ENCODE assay signal across 8 mouse cellular contexts in the genomic region with DNA sequence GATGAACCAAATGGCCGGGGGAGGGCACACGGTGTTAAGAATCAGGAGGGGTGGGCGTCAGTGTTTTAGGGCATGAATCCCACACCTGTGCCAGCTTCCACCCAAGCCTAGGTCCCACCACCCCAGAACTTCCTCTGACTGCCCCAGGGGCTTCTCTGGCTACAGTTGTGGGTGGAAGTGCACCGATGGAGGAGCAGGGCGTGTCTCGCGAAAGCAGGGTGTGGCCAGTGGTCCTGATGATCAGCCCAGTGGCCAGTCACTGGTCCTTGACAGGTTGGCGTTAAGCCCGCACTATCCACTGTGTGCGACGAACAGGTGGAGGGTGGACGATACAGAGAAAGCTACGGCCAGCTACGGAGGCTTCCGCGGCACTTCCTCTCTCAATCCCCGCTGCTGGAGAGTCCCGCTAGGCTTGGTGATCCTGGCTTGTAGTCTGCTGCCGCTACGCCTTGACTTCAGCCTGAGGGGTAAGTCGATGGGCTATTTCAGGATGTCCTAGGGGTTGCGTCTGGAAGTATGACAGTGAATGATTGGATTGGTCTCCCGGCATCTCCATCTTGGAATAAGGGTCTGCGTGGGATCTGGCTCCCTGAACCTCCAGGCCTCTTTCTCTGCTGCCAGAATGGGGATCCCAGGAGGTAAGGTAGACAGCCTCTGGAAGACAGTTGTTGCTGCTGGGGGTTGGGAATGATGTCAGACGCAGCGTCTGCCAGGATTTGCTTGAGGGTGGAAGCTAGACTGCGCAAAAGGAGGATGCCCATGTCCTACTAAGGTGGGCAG. TPM values are rescaled to one million over a fixed set of nuclear protein-coding genes. Genes with fewer than 3 reads are reported as not detected.
DNase-seq lines count a peak whose midpoint lies in the region; ATAC-seq and TF ChIP-seq lines count a peak whose summit lies in the region.

No protein-coding gene starts in this region.

- no peak overlapping the region for H3K27ac ChIP-seq in kidney, embryonic 15.5 days
- H3K27ac ChIP-seq in liver, adult 2 months (replicated peaks; ENCODE audit: insufficient read depth, low read depth, low read length): peak overlapping the region; percentile 1; the same call in 1 of the 2 replicates
- peak overlapping the region; percentile 85 for H3K27ac ChIP-seq in midbrain, postnatal 0 days (ENCODE audit: low read depth, low read length)
- 0 out of 2 replicates have a peak overlapping the region, but pooled peaks have one; percentile 21 for H3K27ac ChIP-seq in stomach, embryonic 14.5 days (ENCODE audit: low read length)

- TF ChIP-seq POLR2A in liver, adult 2 months (IDR thresholded peaks at IDR 0.05; ENCODE audit: extremely low read depth, insufficient read depth, low read length): no peak

- H3K4me1 ChIP-seq in kidney, embryonic 15.5 days: peaks cover 12% of the 10 kb centered on the region
- no peaks in the 10 kb centered on the region for H3K4me1 ChIP-seq in liver, adult 2 months (ENCODE audit: control insufficient read depth, insufficient read depth, low read length)
- peaks cover 9% of the 10 kb centered on the region; the same call in 1 of the 2 replicates for H3K4me1 ChIP-seq in midbrain, postnatal 0 days (ENCODE audit: insufficient read depth, low read length)
- no peaks in the 10 kb centered on the region for H3K4me1 ChIP-seq in stomach, embryonic 14.5 days (ENCODE audit: control insufficient read depth, insufficient read depth, low read length)

- ATAC-seq in kidney, embryonic 15.5 days (replicated peaks; ENCODE audit: low FRiP score): peak; percentile 74
- ATAC-seq in midbrain, postnatal 0 days (ENCODE audit: low FRiP score): peak; percentile 72
- peak; percentile 57; the same call in 1 of the 2 replicates for ATAC-seq in stomach, embryonic 14.5 days (ENCODE audit: insufficient number of reproducible peaks, insufficient read depth, low FRiP score, low read depth)

- no peaks in the 10 kb centered on the region for H3K9me3 ChIP-seq in kidney, embryonic 15.5 days (replicated peaks)
- H3K9me3 ChIP-seq in midbrain, postnatal 0 days (ENCODE audit: low read length): no peaks in the 10 kb centered on the region
- H3K9me3 ChIP-seq in stomach, embryonic 14.5 days (ENCODE audit: control insufficient read depth, low read depth, low read length): no peaks in the 10 kb centered on the region

- no peaks in the 10 kb centered on the region for H3K79me2 ChIP-seq in liver, adult 2 months (ENCODE audit: control insufficient read depth, insufficient read depth, low read length)

- intact Hi-C loops in gastrocnemius, postnatal 36 days (cut with DNase I): loop anchor here (2.0 kb wide), 2 partner anchors 37 to 179 kb away; partner anchors contain the start of gene Cenpv

- H3K27me3 ChIP-seq in kidney, embryonic 15.5 days: peaks cover 11% of the 10 kb centered on the region; the same call in 1 of the 2 replicates
- H3K27me3 ChIP-seq in liver, adult 2 months (ENCODE audit: control insufficient read depth, insufficient read depth, low read length): no peaks in the 10 kb centered on the region
- no peaks in the 10 kb centered on the region for H3K27me3 ChIP-seq in midbrain, postnatal 0 days (ENCODE audit: insufficient read depth, low read length)
- H3K27me3 ChIP-seq in stomach, embryonic 14.5 days (ENCODE audit: control insufficient read depth, insufficient read depth, low read length): no peaks in the 10 kb centered on the region

- H3K4me2 ChIP-seq in kidney, embryonic 15.5 days: peak overlapping the region; percentile 98
- peak overlapping the region; percentile 94 for H3K4me2 ChIP-seq in midbrain, postnatal 0 days (ENCODE audit: low read depth, low read length, poor library complexity, severe bottlenecking)
- peak overlapping the region; percentile 97 for H3K4me2 ChIP-seq in stomach, embryonic 14.5 days (replicated peaks; ENCODE audit: low read depth, low read length)

- peak overlapping the region; percentile 55 for H3K4me3 ChIP-seq in kidney, embryonic 15.5 days (replicated peaks)
- H3K4me3 ChIP-seq in liver, adult 2 months (ENCODE audit: insufficient read depth, low read depth, low read length): peak overlapping the region; percentile 57
- peak overlapping the region; percentile 51 for H3K4me3 ChIP-seq in midbrain, postnatal 0 days (ENCODE audit: low read depth, low read length)
- peak overlapping the region; percentile 47 for H3K4me3 ChIP-seq in stomach, embryonic 14.5 days (ENCODE audit: low read depth, low read length)

- H3K9ac ChIP-seq in kidney, embryonic 15.5 days: peak overlapping the region; percentile 47
- peak overlapping the region; percentile 52 for H3K9ac ChIP-seq in liver, adult 2 months (ENCODE audit: low read depth, low read length)
- H3K9ac ChIP-seq in midbrain, postnatal 0 days (replicated peaks; ENCODE audit: low read length, poor library complexity, severe bottlenecking): peak overlapping the region; percentile 66
- H3K9ac ChIP-seq in stomach, embryonic 14.5 days (replicated peaks; ENCODE audit: low read depth, low read length): peak overlapping the region; percentile 33; the same call in 1 of the 2 replicates

- 7% methylated on average over 27 of the region's 27 CpGs for WGBS in kidney, embryonic 15.5 days
- 19% methylated on average over 27 of the region's 27 CpGs for WGBS in liver, adult 2 months
- WGBS in midbrain, postnatal 0 days: 2% methylated on average over 27 of the region's 27 CpGs
- 7% methylated on average over 27 of the region's 27 CpGs for WGBS in stomach, embryonic 14.5 days

- DNase-seq in layer of hippocampus, adult 11-12 months (ENCODE audit: low spot score): peak; percentile 51
- DNase-seq in layer of hippocampus, adult 9-10 months (ENCODE audit: low spot score): no peak
- DNase-seq in embryo, embryonic 10.5 days (ENCODE audit: low spot score): peak; percentile 38
- DNase-seq in gastrocnemius, postnatal 36 days: peak; percentile 12 to 32
- no peak for DNase-seq in liver, adult 2 months (ENCODE audit: extremely low read depth, low read depth, low spot score)
- peak; percentile 70 for DNase-seq in midbrain, postnatal 0 days (ENCODE audit: low spot score)

- H3K36me3 ChIP-seq in kidney, embryonic 15.5 days: no peaks in the 10 kb centered on the region
- no peaks in the 10 kb centered on the region for H3K36me3 ChIP-seq in liver, adult 2 months (ENCODE audit: control insufficient read depth, insufficient read depth, low read length)
- H3K36me3 ChIP-seq in midbrain, postnatal 0 days (ENCODE audit: insufficient read depth, low read length): 0 out of 2 replicates have a peak, but pooled peaks cover 7% of the 10 kb centered on the region
- H3K36me3 ChIP-seq in stomach, embryonic 14.5 days (ENCODE audit: control insufficient read depth, insufficient read depth, low read length): no peaks in the 10 kb centered on the region

- no peak for TF ChIP-seq CTCF in liver, adult 2 months (IDR thresholded peaks at IDR 0.05; ENCODE audit: low read depth, low read length)
- TF ChIP-seq CTCF in midbrain, postnatal 0 days (IDR thresholded peaks at IDR 0.05): no peak

RNA-seq across cellular contexts. Expression of gene Trpv2, which starts 1.6 kb away (rescaled TPM):
- 1 to 10 TPM in 1 of 2 experiments, under 1 TPM in 1; 0.87 to 1.1 TPM for total RNA-seq in gastrocnemius, postnatal 36 days (2021)
- 3.5 and 6.4 TPM in 2 replicates for polyA plus RNA-seq in kidney, embryonic 15.5 days (2015; fragmentation: Nextera tagmentation; extraction: Ambion mirVana)
- 0.83 and 2.1 TPM in 2 replicates for total RNA-seq in liver, adult 2 months (2014; rRNA removed)
- 0.57 and 1.7 TPM in 2 replicates for polyA plus RNA-seq in liver, adult 2 months (2012; rRNA removed)
- 55.4 and 62.0 TPM in 2 replicates for total RNA-seq in midbrain, postnatal 0 days (2014; rRNA removed)
- 31.0 and 32.9 TPM in 2 replicates for polyA plus RNA-seq in midbrain, postnatal 0 days (2015; fragmentation: Nextera tagmentation; extraction: Ambion mirVana)
- 12.0 and 12.8 TPM in 2 replicates for polyA plus RNA-seq in stomach, embryonic 14.5 days (2014; fragmentation: Nextera tagmentation; extraction: Ambion mirVana)

RNA-seq across cellular contexts. Expression of gene Ubb, which starts 24.9 kb away (rescaled TPM):
- 100 to 1,000 TPM; 783 to 809 TPM for total RNA-seq in gastrocnemius, postnatal 36 days (2021)
- 3,192 and 3,248 TPM in 2 replicates for polyA plus RNA-seq in kidney, embryonic 15.5 days (2015; fragmentation: Nextera tagmentation; extraction: Ambion mirVana)
- 621 and 698 TPM in 2 replicates for total RNA-seq in liver, adult 2 months (2014; rRNA removed)
- 644 and 809 TPM in 2 replicates for polyA plus RNA-seq in liver, adult 2 months (2012; rRNA removed)
- total RNA-seq in midbrain, postnatal 0 days (2014; rRNA removed): 1,443 and 2,095 TPM in 2 replicates
- 4,479 and 4,841 TPM in 2 replicates for polyA plus RNA-seq in midbrain, postnatal 0 days (2015; fragmentation: Nextera tagmentation; extraction: Ambion mirVana)
- 3,062 and 3,133 TPM in 2 replicates for polyA plus RNA-seq in stomach, embryonic 14.5 days (2014; fragmentation: Nextera tagmentation; extraction: Ambion mirVana)

RNA-seq across cellular contexts. Expression of gene Cenpv, which starts 36.8 kb away (rescaled TPM):
- total RNA-seq in gastrocnemius, postnatal 36 days (2021): 10 to 100 TPM; 13.9 to 21.8 TPM
- polyA plus RNA-seq in kidney, embryonic 15.5 days (2015; fragmentation: Nextera tagmentation; extraction: Ambion mirVana): 19.4 and 20.0 TPM in 2 replicates
- total RNA-seq in liver, adult 2 months (2014; rRNA removed): 20.5 and 26.6 TPM in 2 replicates
- 31.6 and 32.6 TPM in 2 replicates for polyA plus RNA-seq in liver, adult 2 months (2012; rRNA removed)
- 58.0 and 63.2 TPM in 2 replicates for total RNA-seq in midbrain, postnatal 0 days (2014; rRNA removed)
- 30.1 and 32.9 TPM in 2 replicates for polyA plus RNA-seq in midbrain, postnatal 0 days (2015; fragmentation: Nextera tagmentation; extraction: Ambion mirVana)
- polyA plus RNA-seq in stomach, embryonic 14.5 days (2014; fragmentation: Nextera tagmentation; extraction: Ambion mirVana): 16.2 and 22.0 TPM in 2 replicates

Comparison
In these comparisons a context has a peak if more than half of its experiments do, and no peak if none do; other contexts are left out.
1. DNase-seq: peak in layer of hippocampus, adult 11-12 months (single experiment), embryo, embryonic 10.5 days (single experiment), gastrocnemius, postnatal 36 days (2 of 2) and midbrain, postnatal 0 days (single experiment); none in layer of hippocampus, adult 9-10 months (single experiment) and liver, adult 2 months (single experiment).
2. Peak in every context shown above with its lines, with median percentiles within 50 percentile points of each other: ATAC-seq, H3K4me2 ChIP-seq, H3K4me3 ChIP-seq and H3K9ac ChIP-seq.